Mouse (Mus musculus): ENCODE data around the gene Tns2. TPM values are rescaled to one million over a fixed set of nuclear protein-coding genes. Genes with fewer than 3 reads are reported as not detected.
"Not testable (repeated sequence)": the region's sequence is repeated elsewhere in the genome, so short reads cannot be mapped to it uniquely, and the experiment has no call there.

Tns2 gene
- polyA plus RNA-seq (2017; shearing (Covaris generic)) = 1 to 10 TPM; 1.1 to 2.3 TPM

DNA sequence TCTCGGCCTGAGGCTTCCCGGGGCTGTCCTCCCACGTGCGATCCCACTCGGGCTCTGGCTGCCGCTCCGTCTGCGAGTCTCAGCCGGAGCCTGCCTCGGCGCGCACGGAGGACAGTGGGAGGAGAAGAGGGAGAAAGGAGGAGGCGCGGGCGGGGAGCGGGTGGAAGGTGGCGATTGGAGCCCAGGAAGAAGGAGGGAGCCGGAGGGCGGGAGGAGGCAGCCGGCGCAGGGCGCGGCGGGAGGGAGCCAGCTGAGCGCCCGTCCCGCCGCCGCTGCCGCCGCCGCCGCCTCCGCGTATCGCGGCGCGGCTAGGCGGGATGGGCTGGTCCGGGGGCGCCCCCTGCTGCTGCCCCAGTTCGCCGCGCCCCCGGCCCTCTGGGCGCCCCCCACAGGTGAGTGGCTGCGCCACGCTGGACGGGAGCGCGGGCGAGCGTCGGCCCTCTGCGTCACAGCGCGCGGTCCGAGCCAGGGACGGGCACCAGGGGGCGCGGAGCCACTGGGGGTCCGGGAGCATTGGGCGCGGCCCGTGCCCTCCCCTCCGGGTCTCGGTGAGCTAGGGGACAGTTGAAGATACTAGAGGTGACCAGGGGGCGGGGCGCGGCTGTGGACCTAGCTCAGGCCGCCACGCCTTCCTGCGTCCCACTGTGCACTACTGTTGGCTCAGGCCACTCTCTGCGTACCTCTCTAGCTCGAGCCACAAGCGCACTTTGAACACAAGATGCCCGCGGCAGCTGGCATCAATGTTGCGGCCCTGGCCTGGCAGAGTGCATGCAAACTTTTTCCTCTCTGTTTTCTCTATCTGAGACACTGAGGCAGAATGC lies at the start of gene Tns2:
TSS of gene Tns2 (plus strand) at position 253 of the 821 bp plus-strand sequence.
- ATAC-seq = peak; percentile 63

- ATAC-seq = no peak
Observed at GRCm38 (mm10) chr15:102051920-102052683, 48.1 kb upstream of the Tns2 start.

GRCm38 (mm10) chr15:102056495-102057174 lies 43.6 kb upstream of the Tns2 start:
- ATAC-seq = no peak

DNA sequence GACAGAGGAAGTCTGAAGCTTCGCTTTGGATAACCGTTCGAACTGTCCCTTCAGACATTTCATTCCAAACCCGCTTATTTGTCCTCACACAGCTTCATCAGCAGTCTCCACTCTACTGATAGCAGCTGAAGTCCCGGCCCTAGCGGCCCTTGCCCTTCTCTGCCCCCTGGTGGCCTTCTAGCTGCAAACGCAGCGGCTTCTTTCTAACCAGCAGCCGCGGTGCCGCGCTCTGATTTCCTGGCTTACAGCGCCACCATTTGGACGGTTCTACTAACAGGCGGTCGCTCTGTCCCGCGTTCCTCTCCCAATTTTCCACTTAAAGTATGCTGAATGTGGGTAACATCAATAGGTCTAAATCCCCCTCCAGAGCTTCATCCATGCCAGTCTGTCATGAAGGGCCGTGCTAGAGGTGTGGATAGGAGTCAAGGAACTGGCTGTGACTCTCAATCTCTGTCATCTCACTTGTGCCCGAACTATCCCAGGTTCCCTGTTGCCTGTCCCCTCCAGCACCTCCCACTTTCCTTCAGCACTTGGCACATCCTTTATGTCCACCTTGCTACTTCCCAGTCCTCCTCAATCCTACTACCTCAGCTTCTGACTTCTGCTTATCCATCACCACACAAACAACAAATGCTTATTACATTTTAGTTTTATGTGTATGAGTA lies 34.4 kb upstream of the Tns2 start:
- peak; percentile 97 for ATAC-seq

GRCm38 (mm10) chr15:102070476-102071467 lies 29.4 kb upstream of the Tns2 start:
- ATAC-seq = no peak

DNA sequence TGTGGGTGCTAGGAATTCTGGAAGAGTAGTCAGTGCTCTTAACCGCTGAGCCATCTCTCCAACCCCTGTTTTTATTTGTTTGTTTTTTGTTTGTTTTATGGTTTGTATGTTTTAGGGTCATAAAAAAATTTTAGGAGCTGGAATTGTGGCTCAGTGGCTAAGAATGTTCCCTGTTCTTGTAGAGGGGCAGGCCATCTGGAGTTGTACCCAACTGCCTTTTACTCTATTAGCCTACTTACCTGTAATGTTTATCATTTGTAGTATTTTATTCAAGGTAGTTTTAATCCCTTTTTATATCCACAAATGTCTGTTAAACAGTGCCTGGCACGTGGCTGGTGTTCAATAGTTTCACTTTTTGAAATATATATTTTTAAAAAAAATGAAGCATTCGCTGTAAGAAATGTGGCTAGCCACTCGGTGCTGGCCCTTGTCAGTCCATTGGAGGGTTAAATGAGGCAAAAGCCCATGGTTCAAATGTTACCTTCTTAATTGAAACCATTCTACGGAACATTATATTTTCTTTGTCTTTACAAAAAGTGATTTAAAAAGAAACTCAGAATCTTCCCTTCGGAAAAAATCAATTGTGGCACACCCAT lies 27.2 kb upstream of the Tns2 start:
- ATAC-seq = no peak

GRCm38 (mm10) chr15:102073559-102074069 lies 26.6 kb upstream of the Tns2 start, which contains the start of gene Eif4b:
Eif4b (plus strand) TSS chr15:102073773.
- ATAC-seq = peak; percentile 94

GRCm38 (mm10) chr15:102074070-102074731 lies 26.0 kb upstream of the Tns2 start:
- peak; percentile 30 for ATAC-seq

GRCm38 (mm10) chr15:102074876-102075585 lies 25.2 kb upstream of the Tns2 start:
- ATAC-seq = no peak

- ATAC-seq = no peak
Observed at GRCm38 (mm10) chr15:102077111-102077677, 23.0 kb upstream of the Tns2 start.

- no peak for ATAC-seq
Observed at GRCm38 (mm10) chr15:102079221-102079620, 21.0 kb upstream of the Tns2 start.

GRCm38 (mm10) chr15:102079924-102080323 lies 20.3 kb upstream of the Tns2 start:
- not testable (repeated sequence) for ATAC-seq

GRCm38 (mm10) chr15:102080429-102080828 lies 19.8 kb upstream of the Tns2 start:
- no peak for ATAC-seq

DNA sequence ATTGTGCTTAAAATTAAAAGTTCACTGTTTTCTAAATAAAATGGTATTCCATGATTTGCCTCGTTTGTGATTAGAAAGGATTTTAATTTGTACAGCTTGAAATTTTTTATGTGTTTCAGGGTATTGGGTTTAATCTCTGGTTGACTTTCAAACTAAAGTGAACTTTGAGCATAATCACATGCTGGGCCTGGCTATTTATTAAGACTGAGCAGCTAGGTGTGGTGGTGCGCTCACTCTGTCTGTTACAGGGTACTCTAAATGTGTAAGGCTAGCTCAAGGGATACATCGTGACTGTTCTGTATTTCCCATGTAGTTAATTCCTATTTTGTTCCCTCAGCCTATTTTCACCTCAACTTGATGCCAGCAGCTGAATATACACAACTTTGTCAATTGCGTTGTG lies 18.1 kb upstream of the Tns2 start:
- no peak for ATAC-seq

GRCm38 (mm10) chr15:102083028-102083427 lies 17.2 kb upstream of the Tns2 start:
- ATAC-seq = no peak

GRCm38 (mm10) chr15:102089914-102090585 lies 10.2 kb upstream of the Tns2 start:
- ATAC-seq = no peak

GRCm38 (mm10) chr15:102091063-102091679 lies 9.0 kb upstream of the Tns2 start:
- peak; percentile 53 for ATAC-seq

GRCm38 (mm10) chr15:102091688-102092087 lies 8.5 kb upstream of the Tns2 start:
- ATAC-seq = no peak

Data from CD4-positive, CD25-positive, alpha-beta regulatory T cell, adult 4 months (primary cell).